Mouse (Mus musculus): ENCODE measurements around the gene Gpr107.
A peak's percentile ranks its signal among the peaks of the same experiment; 100 is the strongest.

The Gpr107 gene

DNA sequence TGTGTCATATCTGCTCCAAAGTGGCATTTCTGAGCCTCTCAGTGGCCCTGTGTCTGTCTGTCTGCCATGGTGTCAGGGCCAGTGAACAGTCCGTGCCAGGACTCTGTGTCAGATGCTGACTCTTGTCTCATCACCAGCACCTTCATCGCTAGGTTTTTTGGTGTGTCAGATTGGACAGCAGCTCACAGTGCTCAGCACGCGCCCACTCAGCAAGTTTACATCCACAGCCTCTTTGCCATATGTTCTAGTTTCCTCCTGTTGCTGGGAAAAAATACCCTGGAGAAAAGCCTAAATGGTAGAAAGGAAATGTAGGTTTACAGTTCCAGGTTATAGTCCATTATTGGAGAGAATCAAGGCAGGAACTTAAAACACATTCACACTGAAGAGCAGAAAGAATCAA, 46.5 kb downstream of the Gpr107 start:
- peak; percentile 85 for DNase-seq (ENCODE audit: low read depth, low spot score)

DNA sequence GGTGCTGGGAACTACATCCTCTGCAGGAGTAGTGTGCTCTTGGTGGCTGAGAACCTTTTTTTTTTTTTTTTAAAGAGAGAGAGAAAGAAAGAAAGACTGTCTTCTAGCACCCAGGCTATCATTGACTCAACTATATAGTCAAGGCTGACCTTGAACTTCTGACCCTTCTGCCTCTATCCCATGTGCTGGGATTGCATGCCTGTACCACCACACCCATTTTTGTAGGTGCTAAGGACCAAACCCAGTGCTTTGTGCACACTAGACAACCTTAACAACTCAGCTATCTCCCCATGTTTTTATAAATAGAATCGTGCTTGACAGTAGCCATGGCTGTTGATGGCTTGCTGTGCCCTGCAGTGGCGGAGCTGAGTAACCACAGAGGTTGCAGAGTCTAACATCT, 47.9 kb downstream of the Gpr107 start:
- no peak for DNase-seq (ENCODE audit: low read depth, low spot score)

DNA sequence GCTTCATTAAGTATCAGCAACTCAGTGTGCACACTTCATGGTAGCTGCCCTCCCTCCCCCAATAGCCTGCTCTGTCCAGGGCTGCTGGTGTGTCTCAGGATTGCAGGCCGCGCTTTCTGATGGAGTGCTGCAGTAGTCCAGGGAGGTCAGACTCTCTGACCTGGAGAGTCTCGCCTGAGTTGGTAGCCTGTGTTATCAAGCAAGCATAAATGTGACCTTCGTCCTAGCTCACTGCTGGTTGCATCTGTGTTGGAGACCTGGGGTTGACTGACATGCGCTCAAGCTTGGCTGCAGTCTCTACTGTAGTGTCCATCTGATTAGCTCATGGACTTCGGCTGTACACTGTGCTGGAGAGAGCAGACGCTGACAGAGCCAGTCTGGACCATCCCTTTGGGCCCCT, 49.7 kb downstream of the Gpr107 start:
- DNase-seq (ENCODE audit: low read depth, low spot score) = no peak

DNA sequence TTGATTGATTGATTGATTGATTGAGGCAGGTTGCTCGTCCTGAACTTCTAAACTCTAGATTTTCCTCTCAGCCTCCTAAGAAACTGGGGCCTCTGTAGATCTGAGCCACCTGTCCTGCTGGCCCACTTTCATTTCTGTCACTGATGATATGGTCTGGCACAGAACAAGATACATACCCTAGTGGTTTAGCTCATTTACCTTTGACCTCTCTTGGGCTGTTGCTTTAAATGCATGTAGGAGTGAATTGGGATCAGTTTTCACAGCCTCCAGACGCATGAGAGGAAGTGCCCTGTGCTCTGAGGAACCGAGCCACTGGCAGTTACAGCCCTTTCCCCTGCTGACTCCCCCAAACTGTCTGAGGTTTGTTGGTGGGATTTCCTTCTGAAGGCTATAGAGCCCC, 50.2 kb downstream of the Gpr107 start:
- no peak for DNase-seq (ENCODE audit: low read depth, low spot score)

DNA sequence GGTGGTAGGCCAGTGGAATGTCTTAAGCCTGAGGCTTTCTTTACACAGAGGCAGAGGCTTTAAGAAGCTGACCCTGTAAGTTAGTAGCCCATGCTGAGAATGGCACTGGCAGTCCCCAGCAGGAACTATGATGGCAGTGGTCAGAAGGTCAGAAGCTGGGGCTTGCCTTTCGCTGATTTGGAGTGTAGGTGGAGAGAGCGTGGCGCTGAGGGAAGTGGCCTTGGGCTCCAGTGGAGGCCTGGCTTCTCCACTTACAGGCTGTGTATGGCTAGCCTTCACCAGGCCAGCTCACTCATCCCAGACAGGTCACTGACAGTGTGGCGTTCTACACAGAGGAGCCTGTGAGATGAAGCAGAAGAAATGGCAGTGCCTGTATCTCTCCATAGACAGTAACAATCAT, 50.8 kb downstream of the Gpr107 start:
- DNase-seq (ENCODE audit: low read depth, low spot score) = no peak

DNA sequence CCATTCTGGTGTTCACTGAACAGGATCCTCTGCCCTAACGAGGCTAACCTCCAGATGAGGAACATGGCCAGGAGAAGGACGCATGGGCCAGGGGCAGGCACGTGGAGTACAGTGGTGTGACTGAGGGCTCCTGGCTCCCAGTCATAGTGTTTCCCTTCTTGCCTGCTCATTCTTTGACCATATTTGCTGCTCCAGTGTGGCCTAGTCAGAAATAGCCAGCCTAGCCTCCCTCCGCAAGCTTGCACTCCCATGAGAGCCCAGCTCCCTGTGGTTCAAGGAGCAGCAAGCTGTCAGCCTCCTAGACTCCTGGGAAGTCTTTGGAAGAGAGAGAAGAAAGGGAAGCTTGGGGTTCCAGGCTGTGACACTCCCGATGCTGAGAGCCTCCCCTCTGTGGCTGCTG, 52.6 kb downstream of the Gpr107 start:
- no peak for DNase-seq (ENCODE audit: low read depth, low spot score)

DNA sequence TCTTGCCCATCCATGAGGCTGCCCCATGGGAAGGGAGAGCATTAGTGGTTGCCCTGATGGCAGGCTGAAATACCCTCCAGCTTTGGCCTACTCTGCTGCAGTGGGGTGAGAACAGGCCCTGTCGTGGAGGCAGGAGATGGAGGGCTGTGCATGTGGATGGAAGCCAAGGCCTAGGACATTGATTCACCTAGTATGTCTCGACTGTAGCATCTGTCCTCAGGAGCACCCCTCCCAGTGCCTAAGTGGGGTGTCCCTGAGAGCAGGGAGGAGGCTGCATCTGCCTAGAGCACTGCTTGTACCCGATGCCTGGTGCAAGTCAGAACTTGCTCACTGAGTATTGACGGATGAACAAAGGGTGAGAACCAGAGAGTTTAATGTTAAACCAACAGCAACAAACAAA, 54.1 kb downstream of the Gpr107 start:
- no peak for DNase-seq (ENCODE audit: low read depth, low spot score)

DNA sequence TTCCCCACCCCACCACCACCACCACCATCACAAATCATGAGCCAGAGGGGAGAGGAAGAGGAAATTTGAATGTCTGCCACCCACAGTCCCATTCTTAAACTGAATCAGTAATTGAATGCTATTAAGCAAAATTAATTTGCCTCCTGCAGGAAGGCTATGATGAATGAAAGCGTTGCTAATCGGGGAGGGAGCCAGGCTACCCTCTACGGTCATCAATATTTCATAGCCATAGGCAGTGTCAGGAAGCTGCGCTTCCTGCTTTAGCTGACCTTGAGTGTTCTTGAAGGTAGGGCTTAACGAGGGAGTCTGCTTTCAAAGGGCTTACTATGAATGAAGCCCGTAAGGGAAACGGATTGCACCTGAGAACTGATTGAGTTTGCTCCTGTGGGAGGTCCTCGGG, 54.8 kb downstream of the Gpr107 start:
- no peak for DNase-seq (ENCODE audit: low read depth, low spot score)

DNA sequence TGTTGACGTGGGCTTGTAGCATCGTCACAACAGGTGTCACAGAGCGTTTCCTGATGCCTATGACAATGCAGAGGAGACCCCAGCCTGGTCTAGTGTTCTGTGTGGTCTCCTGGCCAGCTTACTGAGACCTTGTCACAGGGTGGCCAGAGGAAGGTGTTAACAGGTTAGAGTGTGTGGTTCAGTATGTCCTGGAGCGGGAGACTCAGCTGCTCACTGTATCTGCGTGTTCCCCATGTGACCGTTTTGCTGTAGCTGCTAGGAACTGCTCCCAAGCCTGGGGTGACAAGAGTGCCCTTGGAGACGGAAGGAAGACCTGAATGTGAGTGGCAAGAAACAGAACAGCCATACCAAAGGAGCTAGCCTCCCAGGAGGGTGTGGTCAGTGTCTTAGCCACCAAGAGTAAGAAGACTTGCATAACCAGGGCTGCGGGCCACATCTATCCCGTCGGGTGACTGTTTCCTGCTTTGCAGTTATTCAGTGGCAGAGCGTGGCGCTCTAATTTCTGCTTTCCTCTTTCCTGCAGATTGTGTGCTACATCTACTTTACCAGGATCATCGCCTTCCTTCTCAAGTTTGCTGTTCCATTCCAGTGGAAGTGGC, 56.5 kb downstream of the Gpr107 start:
- DNase-seq (ENCODE audit: low read depth, low spot score) = no peak

DNA sequence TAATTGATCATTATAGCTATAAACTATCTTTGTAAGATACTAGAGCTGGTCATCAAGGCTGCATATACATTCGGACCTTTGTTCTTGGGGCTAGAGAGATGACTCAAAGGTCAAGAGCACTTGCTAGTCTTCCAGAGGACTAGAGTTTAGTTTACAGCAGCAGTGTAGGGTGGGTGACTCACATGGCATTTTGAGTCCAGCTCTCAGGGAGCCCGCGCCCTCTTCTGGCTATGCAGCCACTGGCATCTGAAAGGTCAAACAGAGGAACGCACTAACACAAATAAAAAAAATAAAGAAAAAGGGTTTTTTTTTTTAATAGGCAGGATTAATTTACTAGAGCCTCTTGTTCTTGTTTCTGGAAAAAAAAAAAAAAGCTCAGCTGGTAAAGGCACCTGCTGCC, 57.4 kb downstream of the Gpr107 start:
- peak; percentile 43 for DNase-seq (ENCODE audit: low read depth, low spot score)

DNA sequence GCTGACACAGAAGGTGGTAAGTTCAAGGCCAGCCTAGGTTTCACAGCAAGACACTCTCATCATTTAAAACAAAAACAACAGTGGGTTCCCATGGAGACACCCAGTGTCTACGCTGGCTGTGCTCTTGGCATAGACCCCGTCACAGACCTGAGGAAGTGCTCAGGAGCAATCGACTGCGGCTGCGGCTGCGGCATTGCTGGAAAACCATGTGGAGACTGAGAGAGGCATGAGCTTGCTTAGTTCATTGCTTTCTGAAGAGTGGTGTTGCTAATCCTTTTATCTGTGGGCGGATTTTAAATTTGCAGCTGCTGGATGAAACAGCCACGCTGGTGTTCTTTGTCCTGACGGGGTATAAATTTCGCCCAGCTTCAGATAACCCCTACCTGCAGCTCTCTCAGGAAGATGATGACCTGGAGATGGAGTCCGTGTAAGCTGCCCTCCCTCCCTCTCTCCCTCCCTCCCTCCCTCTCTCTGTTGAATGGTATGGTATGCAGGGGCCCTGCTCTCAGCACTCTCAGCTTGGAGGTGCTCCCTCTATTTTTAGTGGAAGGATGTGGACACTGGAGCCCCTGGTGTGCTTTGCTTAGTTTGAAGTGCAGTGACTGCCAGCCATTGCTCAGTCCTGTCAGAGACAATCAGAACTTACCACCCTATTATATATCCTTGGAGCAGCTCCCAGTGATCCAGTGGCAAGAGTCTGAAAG, 58.2 kb downstream of the Gpr107 start:
- DNase-seq (ENCODE audit: low read depth, low spot score) = peak; percentile 56

DNA sequence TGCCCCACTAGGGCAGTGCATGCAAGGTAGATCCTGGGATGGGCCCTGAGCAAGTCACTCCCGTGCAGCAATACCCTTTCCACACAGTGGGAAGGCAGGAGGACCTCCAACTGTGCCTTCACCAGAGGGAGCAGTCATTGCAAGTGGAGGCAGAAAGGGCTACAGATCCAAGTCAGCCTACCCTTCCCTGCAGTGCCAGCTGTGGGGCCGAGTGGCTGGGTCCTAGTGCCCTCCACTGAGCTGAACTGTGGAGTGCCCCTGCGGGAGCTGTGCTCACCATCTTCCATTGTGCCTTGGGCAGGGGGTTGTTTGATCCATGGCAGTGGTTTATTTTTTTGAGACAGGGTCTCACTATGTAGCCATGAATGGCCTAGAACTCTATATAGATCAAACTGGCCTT, 59.1 kb downstream of the Gpr107 start:
- DNase-seq (ENCODE audit: low read depth, low spot score) = peak; percentile 71

DNA sequence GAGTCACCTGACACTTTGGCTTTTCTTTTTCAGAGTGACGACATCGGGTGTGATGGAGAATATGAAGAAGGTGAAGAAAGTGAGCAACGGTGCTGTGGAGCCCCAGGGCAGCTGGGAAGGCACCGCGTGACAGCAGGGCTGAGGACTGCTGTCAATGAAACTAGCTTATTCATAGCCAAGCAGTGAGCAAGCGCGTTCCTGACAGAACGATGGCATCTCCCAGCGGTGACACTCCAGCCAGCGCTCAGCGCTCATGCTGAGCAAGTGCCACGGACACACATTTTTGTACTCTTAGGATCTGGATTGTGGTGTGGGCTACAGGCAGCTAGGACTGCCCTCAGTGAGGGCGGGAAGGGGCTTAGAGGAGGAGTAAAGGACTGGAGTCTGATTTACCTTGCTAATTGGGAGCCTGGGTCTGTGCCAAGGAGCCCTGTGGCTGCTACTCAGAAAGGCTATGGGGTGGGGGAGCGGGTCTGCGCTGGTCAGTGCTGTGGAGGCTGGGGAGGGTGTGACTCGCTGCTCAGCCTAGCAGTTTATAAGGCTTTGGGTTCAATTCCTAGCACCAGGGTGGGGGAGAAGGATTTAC, 62.2 kb downstream of the Gpr107 start:
- peak; percentile 60 for DNase-seq (ENCODE audit: low read depth, low spot score)

DNA sequence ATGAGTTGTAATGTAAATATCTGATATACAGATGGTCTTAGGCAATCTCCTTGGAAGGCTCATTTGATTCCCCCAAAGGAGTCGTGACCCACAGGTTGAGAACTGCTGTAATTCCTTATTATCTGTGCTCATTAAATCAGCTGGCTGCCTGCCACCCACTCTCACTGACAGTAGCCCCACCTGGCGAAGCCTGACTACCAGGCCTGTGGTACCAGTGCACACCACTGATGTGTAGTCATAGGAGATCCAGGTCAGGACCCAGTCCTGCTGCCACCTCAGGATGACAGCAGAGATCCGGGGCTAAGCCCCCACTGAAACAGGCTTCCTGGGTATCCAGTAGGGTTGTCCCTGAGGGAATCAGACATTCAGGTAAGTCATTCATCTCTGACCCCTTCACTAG, 66.5 kb downstream of the Gpr107 start:
- no peak for DNase-seq (ENCODE audit: low read depth, low spot score)

DNA sequence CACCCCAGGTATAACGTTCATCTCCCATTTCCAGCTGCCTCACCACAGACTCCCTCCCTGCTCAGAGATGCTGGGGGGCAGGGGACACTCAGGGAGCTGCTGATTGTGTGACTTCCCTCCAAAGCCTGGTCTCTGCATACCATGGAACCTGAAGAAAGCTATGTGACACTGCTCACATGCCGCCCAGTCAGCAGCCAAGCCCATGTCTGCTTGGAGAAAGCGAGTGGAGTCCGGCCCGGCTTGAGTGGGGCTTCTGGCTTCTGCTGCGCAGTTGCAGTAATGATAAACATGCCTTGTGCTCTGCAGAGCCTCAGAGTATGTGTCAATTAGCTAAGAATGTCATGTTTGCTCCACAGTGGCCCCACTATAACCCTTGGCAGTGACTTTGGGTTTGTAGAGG, 67.4 kb downstream of the Gpr107 start:
- no peak for DNase-seq (ENCODE audit: low read depth, low spot score)

DNA sequence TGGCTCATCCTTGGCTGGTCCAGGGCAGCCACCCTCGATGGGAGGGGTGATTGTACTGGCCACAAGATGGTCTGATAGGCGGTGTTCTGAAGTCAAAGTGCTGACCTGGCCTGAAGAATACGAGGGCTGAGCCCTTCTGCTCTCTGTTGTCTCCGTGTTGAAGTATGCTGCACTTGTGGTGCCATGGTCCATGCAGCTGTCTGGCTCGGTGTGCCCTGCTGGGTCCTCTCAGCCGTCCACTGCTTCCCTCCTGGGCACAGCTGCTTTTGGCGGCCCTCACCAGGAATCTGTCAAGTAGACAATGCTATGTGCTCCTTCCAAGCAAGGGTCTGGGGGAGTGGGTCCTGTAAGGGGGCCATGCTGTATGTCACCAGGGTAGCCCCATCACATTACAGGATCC, 68.7 kb downstream of the Gpr107 start:
- no peak for DNase-seq (ENCODE audit: low read depth, low spot score)

DNA sequence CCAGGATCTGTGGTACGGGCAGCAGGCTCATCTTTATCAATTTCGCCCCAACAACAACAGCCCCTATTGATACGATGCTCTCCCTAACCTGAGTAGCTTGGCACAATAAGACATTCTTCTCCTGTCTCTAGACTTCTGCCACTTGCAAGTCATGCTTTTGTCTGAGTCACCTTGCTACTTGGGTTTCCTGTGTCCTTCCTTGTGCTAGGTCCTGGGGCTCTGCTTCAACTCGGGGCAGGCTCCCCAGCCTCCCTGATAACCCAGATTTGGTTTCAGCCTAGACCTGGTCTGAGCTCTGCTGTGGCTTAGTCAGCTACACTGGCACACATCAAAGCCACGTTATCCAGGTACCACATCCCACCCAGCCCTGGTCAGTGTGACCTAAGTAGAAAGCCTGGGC, 69.5 kb downstream of the Gpr107 start:
- DNase-seq (ENCODE audit: low read depth, low spot score) = no peak

DNA sequence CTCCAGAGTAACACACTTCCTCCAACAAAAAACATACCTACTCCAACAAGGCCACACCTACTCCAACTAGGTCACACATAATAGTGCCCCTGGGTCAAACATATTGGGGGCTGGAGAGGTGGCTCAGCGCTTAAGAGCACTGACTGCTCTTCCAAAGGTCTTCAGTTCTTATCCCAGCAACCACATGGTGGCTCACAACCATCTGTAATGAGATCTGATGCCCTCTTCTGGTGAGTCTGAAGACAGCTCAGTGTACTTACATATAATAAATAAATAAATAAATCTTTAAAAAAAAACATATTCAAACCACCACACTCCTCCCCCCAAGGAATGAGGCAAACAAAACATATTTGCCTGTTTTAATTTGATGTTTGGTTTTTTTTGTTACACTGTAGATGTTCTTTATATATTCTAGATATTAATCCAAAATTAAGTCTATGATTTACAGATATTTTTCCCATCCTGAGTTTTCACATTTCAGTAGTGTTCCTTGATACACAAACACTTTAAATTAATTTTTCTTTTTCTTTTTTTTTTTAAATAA, 76.7 kb downstream of the Gpr107 start:
- no peak for DNase-seq (ENCODE audit: low read depth, low spot score)

DNA sequence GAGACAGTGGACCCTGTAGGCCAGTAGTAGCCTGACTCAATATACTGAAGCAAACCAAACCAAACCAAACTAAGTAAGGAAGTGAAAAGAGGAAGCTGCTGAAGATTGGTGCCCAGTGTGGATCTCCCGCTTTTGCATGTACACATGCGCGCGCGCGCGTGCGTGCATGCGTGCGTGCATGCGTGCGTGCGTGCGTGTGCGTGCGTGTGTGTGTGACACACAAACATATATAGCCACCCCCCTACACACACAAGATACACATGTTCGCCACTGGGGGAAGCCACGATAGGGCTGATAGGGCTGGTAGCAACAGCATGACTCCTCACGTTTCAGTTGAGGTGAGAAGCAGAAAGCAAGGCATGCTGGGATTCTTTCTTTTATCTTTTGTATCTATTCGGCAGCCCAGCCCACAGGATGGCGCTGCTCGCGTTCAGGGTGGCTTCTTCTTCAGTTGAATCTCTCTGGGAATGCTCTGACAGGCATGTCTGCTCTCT, 87.1 kb downstream of the Gpr107 start:
- DNase-seq (ENCODE audit: low read depth, low spot score) = peak; percentile 87

DNA sequence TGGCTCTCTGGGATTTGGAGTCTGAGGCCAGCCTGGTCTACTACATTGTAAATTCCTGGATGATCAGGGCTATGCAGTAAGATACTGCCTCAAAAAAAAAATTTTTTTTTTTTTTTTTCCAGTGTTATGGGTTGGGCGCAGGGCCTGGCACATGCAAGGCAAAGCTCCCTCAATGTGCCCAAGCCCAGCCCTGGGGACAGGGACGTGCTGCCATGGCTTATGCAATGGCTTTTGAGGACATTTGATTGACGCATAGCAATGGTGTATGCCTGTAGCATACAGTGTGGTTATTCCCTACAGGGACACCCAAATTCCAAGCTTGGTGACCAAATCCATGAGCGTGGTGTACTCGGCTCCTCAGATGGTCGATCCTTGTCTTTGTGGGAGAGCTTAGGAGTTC, 87.7 kb downstream of the Gpr107 start:
- no peak for DNase-seq (ENCODE audit: low read depth, low spot score)

DNA sequence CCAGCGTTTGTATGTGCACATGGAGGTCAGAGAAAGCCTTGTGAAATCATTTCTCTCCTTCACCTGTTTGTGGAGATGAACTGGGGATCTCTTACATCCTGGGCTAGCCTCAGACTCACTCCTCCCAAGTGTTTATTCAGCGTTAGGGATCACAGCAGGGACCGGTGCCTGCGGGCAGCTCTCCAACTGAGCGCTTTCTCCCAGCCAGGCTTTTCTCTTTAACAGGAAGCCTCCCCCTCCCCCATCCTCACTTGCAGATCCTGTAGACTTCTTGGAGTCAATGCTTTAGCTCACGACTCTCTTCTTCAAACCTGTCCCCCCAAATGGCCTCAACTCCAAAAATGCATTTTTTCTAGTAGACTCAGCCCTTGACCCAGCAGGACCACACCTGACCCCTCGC, 89.5 kb downstream of the Gpr107 start:
- DNase-seq (ENCODE audit: low read depth, low spot score) = no peak

DNA sequence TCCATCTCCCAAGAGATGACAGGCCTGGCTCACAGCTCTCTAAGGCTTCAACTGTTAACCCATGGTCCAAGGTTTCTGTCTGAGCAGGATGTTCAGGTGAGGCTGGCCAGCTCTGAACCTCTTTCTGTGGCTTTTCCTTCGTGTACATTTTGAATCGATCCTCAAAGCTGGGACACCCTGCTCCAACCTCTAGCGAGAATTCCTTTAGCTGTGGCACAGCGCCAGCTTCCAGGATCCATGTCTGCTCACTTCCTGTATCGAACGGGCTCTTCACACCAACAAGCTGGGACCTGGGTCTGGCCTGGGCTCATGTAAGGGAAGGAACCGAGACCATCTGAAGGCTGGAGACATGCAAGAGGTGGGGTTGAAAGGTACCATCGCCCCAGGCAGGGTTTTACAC, 92.1 kb downstream of the Gpr107 start:
- no peak for DNase-seq (ENCODE audit: low read depth, low spot score)

DNA sequence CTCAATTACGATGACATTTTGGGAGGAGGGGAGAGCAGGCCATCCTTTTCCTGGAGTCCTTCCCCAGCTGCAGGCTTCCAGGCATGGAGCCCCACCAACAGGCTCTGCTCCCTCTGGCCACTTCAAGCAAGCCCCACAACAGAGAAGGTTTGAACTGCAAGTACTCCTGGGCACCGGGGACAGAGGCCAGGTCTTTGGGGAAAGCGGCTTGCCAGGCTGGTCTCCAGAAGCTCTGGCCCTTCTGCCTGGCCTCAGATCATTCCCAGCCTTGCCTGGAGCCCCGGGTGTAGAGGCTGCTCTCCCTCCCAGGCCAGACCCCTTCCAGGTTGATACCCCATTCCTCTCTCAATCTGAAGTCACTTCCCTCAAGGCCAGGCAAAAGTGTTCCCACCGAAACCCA, 92.9 kb downstream of the Gpr107 start:
- DNase-seq (ENCODE audit: low read depth, low spot score) = no peak
